Mouse (Mus musculus) megakaryocyte, embryonic 14.5 days (primary cell): ENCODE measurements around the gene Rnf111.

Source experiments
- FLI1 ChIP-seq: IDR thresholded peaks from 2 replicates; pipeline ENCODE4 v1.6.1; 2012; ENCODE audit warnings: low read length, inconsistent platforms, mixed read lengths
- GATA1 ChIP-seq: IDR thresholded peaks from 3 replicates; pipeline ENCODE4 v1.6.1; 2012; ENCODE audit warnings: mixed read lengths, low read length, inconsistent platforms, borderline replicate concordance

DNA sequence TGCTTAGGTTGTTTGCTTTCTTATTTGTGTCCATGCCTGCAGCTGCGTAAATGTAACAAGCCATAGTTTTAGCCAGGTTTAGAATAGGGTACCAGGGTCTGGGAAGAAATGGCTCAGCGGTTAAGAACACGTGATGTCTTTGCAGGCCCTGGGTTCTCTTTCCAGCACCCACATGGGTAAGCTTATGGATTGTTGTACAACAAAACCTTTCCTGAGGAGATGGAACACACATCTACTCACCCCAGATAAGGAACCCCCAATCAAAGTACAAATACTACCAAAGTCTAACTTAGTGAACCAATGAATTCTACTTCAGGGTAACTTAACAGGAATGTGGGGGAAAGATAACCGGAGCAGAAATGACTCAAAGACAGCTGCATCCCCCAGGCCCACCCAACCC, 119.0 kb downstream of the Rnf111 start:
- TF ChIP-seq GATA1 (no peak), FLI1 (no peak)
